Mouse (Mus musculus): ENCODE results near the gene Abcb1b. TPM values are rescaled to one million over a fixed set of nuclear protein-coding genes. Genes with fewer than 3 reads are reported as not detected.
"Not testable (repeated sequence)": the region's sequence is repeated elsewhere in the genome, so short reads cannot be mapped to it uniquely, and the experiment has no call there.

Gene Abcb1b
- 1,000 to 10,000 TPM; 1,584 to 2,611 TPM for total RNA-seq (2021)
- polyA plus RNA-seq (2012; rRNA removed), result 172 and 197 TPM in 2 replicates
- long read RNA-seq, full-length matches to known transcripts, result 3,061 of 3,662 reads
- long read RNA-seq, partial matches to known transcripts, result 370 of 3,662 reads
- long read RNA-seq, other reads (novel, unspliced or antisense), result 231 of 3,662 reads

DNA sequence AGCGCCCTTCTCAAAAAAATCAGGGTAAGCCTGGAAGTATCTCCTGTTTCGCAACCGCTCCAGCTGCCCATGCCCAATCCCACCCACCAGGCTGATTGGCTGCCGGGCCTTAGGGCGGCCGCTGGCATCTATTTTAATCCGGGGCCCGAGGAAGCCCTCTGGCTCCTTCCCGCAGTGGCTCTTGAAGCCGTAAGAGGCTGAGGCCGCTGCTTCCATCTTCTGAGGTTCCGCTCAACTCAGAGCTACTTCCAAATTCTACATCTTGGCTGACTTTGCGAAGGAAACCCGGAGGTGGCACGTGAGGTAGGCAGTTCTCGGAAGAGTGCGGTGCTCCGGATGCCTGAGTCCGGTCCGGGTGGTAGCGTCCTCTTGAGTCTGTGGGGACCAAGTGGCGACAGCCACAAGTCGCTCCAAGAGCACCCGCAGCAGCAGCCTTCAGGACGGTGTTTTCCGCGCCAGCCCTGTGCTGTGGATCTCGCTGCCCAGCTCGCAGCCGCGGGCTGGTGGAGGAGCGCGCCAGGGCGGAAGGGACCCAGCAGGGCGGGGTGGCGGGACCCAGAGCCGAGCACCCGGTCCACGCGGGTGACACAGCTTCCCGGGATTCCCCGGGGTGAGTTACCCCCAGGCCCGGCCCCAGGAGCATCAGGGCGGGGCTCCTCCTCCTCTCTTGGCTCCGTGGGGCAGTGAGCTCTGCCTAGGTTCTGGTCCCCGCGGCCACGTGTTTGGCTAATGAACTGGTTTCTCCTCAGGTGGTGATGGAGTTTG lies at the start of gene Abcb1b:
Gene Abcb1b (plus strand): TSS at position 161 of the 765 bp plus-strand sequence.
- DNase-seq, result peak; percentile 91

DNA sequence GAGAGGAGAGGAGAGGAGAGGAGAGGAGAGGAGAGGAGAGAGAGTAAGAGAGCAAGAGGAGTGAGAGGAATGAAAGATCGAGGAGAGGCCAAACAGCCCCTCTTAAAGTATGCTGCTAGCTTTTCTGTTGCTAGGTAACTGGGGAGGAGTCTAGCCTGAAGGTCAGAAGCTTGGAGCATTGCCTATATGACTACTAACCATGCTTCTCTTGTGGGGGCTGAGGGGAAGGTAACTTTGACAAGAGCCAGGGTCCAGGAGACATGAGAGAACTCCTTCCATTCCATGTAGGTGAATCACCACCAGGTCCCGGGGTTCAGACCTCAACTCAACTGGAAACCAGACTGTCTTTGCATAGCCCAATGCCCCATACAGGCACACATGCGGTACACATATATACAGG lies 25.1 kb upstream of the Abcb1b start:
- DNase-seq, result peak; percentile 58

DNA sequence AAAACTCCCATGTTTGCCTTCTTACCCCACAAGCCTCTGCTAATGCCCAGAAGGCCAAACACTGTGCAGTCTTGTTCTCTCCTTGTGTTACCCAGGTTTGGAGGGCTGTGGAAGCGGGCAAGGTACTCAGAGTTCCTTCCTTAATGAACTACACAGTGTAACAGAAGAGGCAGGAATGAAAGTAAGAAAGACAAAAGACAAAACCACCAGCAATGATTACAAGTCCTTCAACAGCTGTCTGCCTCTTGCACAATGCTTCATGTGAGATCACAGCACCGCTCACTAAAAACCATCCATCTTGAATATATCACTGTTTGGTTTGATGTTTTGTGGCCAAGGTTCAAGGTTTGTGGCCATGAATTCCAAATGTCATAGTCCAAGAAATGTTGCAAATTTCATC lies 19.6 kb upstream of the Abcb1b start:
- DNase-seq, result peak; percentile 72

GRCm38 (mm10) chr5:8778751-8779150 lies 19.2 kb upstream of the Abcb1b start:
- DNase-seq, result peak; percentile 65

GRCm38 (mm10) chr5:8792281-8792680 lies 5.7 kb upstream of the Abcb1b start:
- DNase-seq, result no peak

GRCm38 (mm10) chr5:8798752-8799115 lies 787 bp downstream of the Abcb1b start:
- no peak for DNase-seq

- DNase-seq, result no peak
These were observed 7.8 kb downstream of the Abcb1b start for GRCm38 (mm10) chr5:8805742-8806141.

GRCm38 (mm10) chr5:8807137-8808004 lies 9.4 kb downstream of the Abcb1b start:
- DNase-seq, result no peak

DNA sequence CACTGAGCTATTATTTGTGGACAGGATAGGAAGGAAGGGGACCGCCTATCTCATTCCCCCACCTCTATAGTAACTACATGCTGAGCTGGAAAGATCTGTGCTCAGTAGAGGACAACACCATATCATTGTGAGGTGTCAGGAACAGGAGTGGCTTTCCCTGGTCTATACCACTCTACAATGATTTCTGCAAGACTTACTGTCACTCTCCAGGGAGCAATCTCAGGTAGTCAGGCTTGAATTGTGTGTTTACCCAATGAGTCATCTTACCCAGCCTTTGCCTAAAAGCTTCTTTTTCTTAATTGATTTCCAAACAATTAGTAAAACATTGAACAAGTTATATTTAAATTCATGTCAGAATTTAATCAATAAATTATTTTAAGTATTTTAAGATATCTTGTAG lies 15.9 kb downstream of the Abcb1b start:
- DNase-seq, result no peak

DNA sequence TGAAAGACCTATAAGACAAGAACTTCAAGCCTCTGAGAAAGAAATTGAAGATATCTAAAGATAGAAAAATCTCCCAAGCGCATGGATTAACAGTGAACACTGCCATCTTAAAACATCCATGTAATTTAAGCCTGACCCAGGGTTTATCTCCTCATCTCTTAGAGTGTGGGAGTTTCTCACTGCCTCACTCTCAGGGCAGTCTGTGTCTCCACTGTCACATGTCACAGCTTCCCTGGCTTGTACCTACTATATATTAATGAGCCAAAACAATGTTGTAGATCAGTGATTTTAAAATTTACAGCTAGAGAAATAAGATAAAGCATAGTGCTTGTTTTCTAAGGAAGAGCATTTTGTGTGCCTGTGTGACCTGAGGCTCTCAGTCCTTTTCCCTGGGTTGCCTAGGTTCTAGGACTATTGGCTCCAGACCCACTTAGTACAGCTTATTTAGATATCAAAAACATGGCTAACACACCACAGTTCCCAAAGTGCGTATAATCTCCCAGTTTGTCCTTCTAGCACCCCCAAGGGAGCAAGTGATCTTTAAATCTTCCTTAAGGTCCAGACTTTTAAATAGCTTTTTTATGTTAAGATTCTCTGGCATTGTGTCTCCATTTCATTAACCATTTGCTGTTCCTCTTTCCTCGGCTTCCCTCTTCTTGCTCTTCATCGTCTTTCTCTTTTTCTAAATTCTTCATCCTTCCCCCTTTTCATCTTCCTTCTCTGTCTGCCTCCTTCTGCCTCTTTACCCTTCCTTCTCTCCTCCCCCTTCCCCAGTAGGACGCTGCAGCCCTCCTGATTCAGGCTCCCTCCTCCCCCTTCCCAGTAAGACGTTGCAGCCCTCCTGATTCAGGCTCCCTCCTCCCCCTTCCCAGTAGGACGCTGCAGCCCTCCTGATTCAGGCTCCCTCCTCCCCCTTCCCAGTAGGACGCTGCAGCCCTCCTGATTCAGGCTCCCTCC lies 22.0 kb downstream of the Abcb1b start:
- DNase-seq, result no peak

- DNase-seq, result not testable (repeated sequence)
These were observed 22.7 kb downstream of the Abcb1b start for GRCm38 (mm10) chr5:8820592-8821104.

- no peak for DNase-seq
These were observed 40.9 kb downstream of the Abcb1b start for GRCm38 (mm10) chr5:8838661-8839438.

DNA sequence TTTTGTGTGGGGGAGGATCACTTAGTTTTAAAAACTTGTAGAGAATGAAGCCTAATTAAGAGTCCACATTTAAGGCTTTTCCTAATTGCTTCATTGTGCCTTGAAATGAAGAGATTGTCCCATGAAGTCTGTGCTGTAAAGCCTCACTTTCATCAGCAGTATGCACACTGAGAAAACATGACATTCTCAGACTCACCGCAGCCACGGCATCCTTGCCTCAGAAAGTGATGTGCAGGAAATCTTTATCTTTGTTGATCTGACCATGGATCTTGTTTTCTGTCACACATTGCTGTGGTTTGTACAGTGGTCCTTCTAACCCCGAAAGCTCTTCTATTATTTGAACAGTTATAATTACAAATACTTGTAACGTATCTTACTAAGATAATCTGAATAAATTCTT lies 41.7 kb downstream of the Abcb1b start:
- no peak for DNase-seq

- peak; percentile 68 for DNase-seq
These were observed 42.9 kb downstream of the Abcb1b start for GRCm38 (mm10) chr5:8840887-8841286.

- DNase-seq, result no peak
These were observed 44.9 kb downstream of the Abcb1b start for GRCm38 (mm10) chr5:8842815-8843214.

DNA sequence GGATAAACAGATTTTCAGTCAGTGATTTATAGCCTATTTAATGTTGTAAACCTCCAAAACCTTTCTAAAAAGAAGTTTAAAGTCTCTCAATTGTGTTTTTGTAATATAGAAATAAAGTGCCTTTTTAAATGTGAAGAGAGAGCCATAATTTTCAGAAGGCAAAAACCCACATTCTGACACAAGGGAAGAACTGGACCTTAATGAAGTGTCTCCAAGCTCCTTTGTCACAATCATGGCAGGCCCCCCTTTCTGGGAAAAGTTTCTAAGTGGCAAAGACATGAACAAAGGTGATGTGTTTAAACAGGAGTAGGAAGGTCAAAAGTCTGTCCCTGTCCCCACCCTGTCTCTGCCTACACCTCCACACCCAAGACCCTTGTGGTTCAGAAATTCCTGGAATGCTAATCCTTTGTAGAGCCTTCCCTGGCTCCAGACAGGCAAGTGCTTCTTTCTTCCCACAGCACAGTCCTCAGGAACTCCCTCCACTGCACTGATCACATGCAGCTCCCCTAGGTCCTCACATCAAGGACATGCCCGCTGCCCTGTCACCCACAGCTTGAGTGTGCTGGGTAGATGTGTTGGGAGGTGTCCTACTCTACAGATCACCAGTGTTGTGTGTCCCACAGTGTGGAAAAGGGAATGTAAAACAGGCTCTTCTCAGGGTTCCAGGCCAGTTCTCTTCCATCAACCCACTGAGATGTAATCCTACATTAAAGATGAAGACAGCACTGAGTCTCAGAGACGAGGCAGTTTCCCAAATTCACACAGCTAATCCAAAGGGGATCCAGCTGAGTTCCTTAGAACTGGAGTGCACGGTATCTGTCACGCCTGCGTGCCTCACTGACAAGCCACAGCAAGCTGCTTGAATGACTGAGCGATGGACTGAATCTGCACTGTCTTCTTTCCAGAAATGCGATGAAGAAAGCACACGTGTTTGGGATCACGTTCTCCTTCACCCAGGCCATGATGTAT lies 50.9 kb downstream of the Abcb1b start:
- not testable (repeated sequence) for DNase-seq

DNA sequence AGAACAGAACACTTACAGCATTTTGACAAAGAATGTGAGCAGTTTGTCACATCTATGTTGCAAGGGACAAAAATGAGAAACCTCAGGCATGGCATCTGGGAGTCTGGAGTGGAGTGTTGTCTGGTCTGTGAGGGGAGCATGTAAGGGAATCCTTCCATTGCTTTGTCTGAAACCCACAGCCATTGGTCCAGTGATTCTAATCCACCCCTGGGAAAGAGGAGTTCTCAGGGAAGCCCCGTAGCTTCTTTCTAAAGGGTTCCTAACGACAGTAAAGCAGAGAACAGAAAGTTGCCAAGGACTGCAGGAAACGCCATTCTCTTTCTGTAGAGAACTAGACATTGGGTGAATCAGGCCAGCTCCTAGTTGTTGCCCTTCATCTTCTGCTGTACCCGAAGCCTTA lies 52.9 kb downstream of the Abcb1b start:
- no peak for DNase-seq

- DNase-seq, result no peak
These were observed 59.3 kb downstream of the Abcb1b start for GRCm38 (mm10) chr5:8857201-8857600.

DNA sequence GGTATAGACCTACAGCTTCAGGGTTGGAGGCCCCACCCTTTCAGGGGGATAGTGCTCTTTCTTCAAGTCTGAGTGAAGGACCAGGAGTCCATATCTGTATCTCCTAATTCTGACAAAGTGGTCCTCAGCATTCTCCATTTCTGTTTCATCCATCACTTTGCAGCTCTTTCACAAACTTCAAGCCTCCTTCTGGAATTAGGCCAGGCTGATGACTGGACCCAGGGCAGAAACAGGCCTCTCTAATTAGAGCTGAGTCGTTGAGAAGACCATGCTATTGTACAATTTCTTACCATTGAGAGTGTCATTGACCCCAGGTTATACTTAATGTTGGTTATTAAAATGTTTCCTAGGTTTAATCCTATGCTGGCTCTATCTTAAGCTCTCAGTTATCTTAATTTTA lies 63.9 kb downstream of the Abcb1b start:
- peak; percentile 44 for DNase-seq

Measured in adrenal gland, adult 2 months (tissue).